Mouse (Mus musculus): Measurements from ENCODE around the gene Tmem117. TPM values are rescaled to one million over a fixed set of nuclear protein-coding genes. Genes with fewer than 3 reads are reported as not detected.

Tmem117 gene
- total and polyA plus RNA-seq, 3 experiments = not detected

DNA sequence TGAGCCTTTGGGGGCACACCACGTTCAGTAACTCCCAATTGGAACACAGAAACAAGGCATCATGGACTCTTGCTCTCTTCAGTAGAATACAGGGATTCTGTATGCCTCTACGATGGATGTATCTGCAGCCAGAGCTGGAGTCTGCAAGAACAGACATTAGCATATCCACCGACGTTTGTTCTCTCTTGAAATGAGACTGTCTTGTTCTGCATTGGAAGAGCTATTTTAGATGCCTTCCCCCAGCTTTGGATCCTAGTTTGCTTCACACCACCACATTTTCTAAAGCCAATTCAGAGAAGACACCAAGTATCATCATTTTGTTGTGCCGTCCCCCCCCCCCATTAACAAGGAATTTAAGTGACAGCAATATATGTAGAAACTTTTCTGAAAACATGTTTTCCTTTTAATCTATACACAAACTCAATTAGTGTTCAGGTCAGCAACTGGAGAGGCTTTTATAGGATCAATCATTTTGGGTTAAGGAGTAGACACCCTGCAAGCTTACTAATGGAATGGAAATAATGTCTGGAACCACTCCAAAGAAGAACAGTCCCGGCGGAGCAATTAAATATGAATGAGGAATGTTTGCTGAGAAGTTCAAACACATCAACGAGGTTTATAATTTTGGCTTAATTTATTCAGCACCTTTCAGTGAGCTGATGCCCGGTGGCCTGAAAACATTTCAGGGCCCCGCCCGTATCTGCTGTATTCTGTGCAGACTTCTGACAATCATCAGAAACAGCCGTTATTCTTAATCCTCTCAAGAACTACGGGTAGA, 339.6 kb downstream of the Tmem117 start:
- H3K9ac ChIP-seq (ENCODE audit: control insufficient read depth, low read depth, low read length, poor library complexity, severe bottlenecking) = no peak overlapping the region
- TF ChIP-seq MXI1 (IDR thresholded peaks at IDR 0.05; ENCODE audit: low read depth, low read length) = no peak
- no peak for TF ChIP-seq POLR2AphosphoS2 (IDR thresholded peaks at IDR 0.05; ENCODE audit: low read length)
- no peak for TF ChIP-seq TBP (IDR thresholded peaks at IDR 0.05; ENCODE audit: low read depth, low read length)
- no peak for TF ChIP-seq MAZ (IDR thresholded peaks at IDR 0.05; ENCODE audit: low read depth, low read length)
- no peak for TF ChIP-seq GABPA (IDR thresholded peaks at IDR 0.05; ENCODE audit: low read depth, low read length)
- no peak for TF ChIP-seq CHD2 (IDR thresholded peaks at IDR 0.05; ENCODE audit: low read length)
- TF ChIP-seq E2F4 (IDR thresholded peaks at IDR 0.05; ENCODE audit: borderline replicate concordance, low read depth, low read length) = no peak
- TF ChIP-seq HCFC1 (IDR thresholded peaks at IDR 0.05; ENCODE audit: low read depth, low read length) = no peak
- no peak for TF ChIP-seq ELF1 (IDR thresholded peaks at IDR 0.05; ENCODE audit: low read depth, low read length)
- TF ChIP-seq POLR2AphosphoS5 (IDR thresholded peaks at IDR 0.05; ENCODE audit: borderline replicate concordance, low read depth, low read length) = no peak
- no peak for TF ChIP-seq USF1 (IDR thresholded peaks at IDR 0.05; ENCODE audit: low read depth, low read length)
- no peak for TF ChIP-seq TCF12 (IDR thresholded peaks at IDR 0.05; ENCODE audit: low read depth, low read length)
- TF ChIP-seq RAD21 (IDR thresholded peaks at IDR 0.05; ENCODE audit: low read depth, low read length) = no peak
- no peak for TF ChIP-seq GATA1 (IDR thresholded peaks at IDR 0.05; ENCODE audit: low read depth, low read length)
- no peak for TF ChIP-seq JUND (IDR thresholded peaks at IDR 0.05; ENCODE audit: low read depth, low read length)
- H3K4me3 ChIP-seq (ENCODE audit: control insufficient read depth in 1 of 2, insufficient read depth in 1 of 2, low read depth in 2 of 2, low read length in 2 of 2) = no peak overlapping the region
- H3K79me2 ChIP-seq (ENCODE audit: control insufficient read depth, insufficient read depth, low read length, poor library complexity) = no peaks in the 10 kb centered on the region
- H3K36me3 ChIP-seq (ENCODE audit: control insufficient read depth in 1 of 2, insufficient read depth in 2 of 2, low read length in 2 of 2) = no peaks in the 10 kb centered on the region
- DNase-seq (ENCODE audit: low read depth, low spot score) = no peak
- H3K27ac ChIP-seq (ENCODE audit: control insufficient read depth, low read depth, low read length) = no peak overlapping the region
- H3K4me1 ChIP-seq (ENCODE audit: control insufficient read depth in 1 of 2, insufficient read depth in 2 of 2, low read length in 2 of 2) = no peaks in the 10 kb centered on the region
- H3K9me3 ChIP-seq (replicated peaks; ENCODE audit: insufficient read depth, low read length) = 0 out of 2 replicates have a peak, but pooled peaks cover 1% of the 10 kb centered on the region
- no peaks in the 10 kb centered on the region for H3K27me3 ChIP-seq (ENCODE audit: control insufficient read depth in 1 of 2, insufficient read depth in 2 of 2, low read length in 2 of 2)

DNA sequence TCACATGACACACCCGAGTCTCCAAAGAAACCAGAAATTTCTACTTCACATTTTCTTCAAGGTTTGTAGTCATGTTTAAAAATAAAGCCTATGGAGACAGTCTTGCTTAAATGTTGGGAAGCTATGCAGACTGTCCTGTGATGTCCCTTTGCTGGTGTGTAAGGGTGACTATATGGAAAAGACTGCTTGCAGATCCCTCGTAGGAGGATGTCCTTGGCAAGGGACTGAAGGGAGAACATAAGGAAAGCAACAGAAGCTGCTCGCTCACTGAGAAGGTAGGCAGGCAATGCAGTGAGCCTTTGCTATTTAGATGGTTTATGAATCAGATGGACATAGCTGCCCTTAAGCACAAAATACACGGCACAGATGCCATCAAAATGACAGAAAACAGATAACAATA, 352.8 kb downstream of the Tmem117 start:
- H3K79me2 ChIP-seq (ENCODE audit: control insufficient read depth, insufficient read depth, low read length, poor library complexity) = no peaks in the 10 kb centered on the region
- DNase-seq (ENCODE audit: low read depth, low spot score) = no peak
- no peaks in the 10 kb centered on the region for H3K27me3 ChIP-seq (ENCODE audit: control insufficient read depth in 1 of 2, insufficient read depth in 2 of 2, low read length in 2 of 2)
- H3K27ac ChIP-seq (ENCODE audit: control insufficient read depth, low read depth, low read length) = no peak overlapping the region
- no peaks in the 10 kb centered on the region for H3K4me1 ChIP-seq (ENCODE audit: control insufficient read depth in 1 of 2, insufficient read depth in 2 of 2, low read length in 2 of 2)
- no peaks in the 10 kb centered on the region for H3K36me3 ChIP-seq (ENCODE audit: control insufficient read depth in 1 of 2, insufficient read depth in 2 of 2, low read length in 2 of 2)
- no peak for TF ChIP-seq TCF12 (IDR thresholded peaks at IDR 0.05; ENCODE audit: low read depth, low read length)
- TF ChIP-seq ETS1 (IDR thresholded peaks at IDR 0.05; ENCODE audit: low read depth, low read length) = no peak
- no peak for TF ChIP-seq SIN3A (IDR thresholded peaks at IDR 0.05; ENCODE audit: low read length)
- TF ChIP-seq TBP (IDR thresholded peaks at IDR 0.05; ENCODE audit: low read depth, low read length) = no peak
- no peak for TF ChIP-seq MAFK (IDR thresholded peaks at IDR 0.05; ENCODE audit: borderline replicate concordance, low read depth, low read length)
- no peak for TF ChIP-seq NELFE (IDR thresholded peaks at IDR 0.05; ENCODE audit: low read depth, low read length)
- TF ChIP-seq MYB (IDR thresholded peaks at IDR 0.05; ENCODE audit: low read depth, low read length) = no peak
- no peak for TF ChIP-seq MYC (IDR thresholded peaks at IDR 0.05; ENCODE audit: low read depth, low read length)
- TF ChIP-seq MXI1 (IDR thresholded peaks at IDR 0.05; ENCODE audit: low read depth, low read length) = no peak
- no peak for TF ChIP-seq GABPA (IDR thresholded peaks at IDR 0.05; ENCODE audit: low read depth, low read length)
- no peak for TF ChIP-seq USF2 (IDR thresholded peaks at IDR 0.05; ENCODE audit: borderline replicate concordance in 1 of 2, insufficient read depth in 1 of 2, low read depth in 1 of 2, low read length in 2 of 2)
- TF ChIP-seq POLR2AphosphoS2 (IDR thresholded peaks at IDR 0.05; ENCODE audit: low read length) = no peak
- no peak for TF ChIP-seq BHLHE40 (IDR thresholded peaks at IDR 0.05; ENCODE audit: borderline replicate concordance, low read depth, low read length)
- TF ChIP-seq USF1 (IDR thresholded peaks at IDR 0.05; ENCODE audit: low read depth, low read length) = no peak
- TF ChIP-seq SMC3 (IDR thresholded peaks at IDR 0.05; ENCODE audit: low read depth, low read length) = no peak
- TF ChIP-seq NRF1 (IDR thresholded peaks at IDR 0.05; ENCODE audit: insufficient read depth, low read depth, low read length, poor library complexity, severe bottlenecking) = no peak
- H3K9me3 ChIP-seq (replicated peaks; ENCODE audit: insufficient read depth, low read length) = peaks cover 2% of the 10 kb centered on the region; the same call in 1 of the 2 replicates
- H3K4me3 ChIP-seq (ENCODE audit: control insufficient read depth in 1 of 2, insufficient read depth in 1 of 2, low read depth in 2 of 2, low read length in 2 of 2) = no peak overlapping the region
- H3K9ac ChIP-seq (ENCODE audit: control insufficient read depth, low read depth, low read length, poor library complexity, severe bottlenecking) = no peak overlapping the region
